Mouse (Mus musculus): ENCODE measurements around the gene Olfr1291-ps1. TPM values are rescaled to one million over a fixed set of nuclear protein-coding genes. Genes with fewer than 3 reads are reported as not detected.

Olfr1291-ps1 gene
- polyA plus RNA-seq, 1 experiment from 2014 or later: not detected

DNA sequence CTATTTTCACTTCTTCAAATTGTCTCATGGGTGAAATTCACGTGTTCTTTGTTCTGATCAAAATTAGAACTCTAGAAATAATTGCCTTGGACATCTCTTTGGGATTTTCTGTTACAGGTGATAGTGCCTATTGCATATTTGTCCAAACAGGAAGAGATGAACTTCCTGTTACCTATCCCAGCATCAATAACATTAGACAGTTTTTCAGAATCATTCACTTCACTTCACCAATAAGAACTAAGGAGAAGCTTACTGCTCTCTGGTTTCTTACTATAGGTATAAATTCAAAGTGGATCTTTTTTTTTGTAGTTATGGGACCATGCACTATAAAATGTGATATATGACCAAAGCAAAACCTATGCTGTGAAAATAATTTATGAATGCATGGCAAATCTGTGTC, 43.2 kb downstream of the Olfr1291-ps1 start, which contains the start of gene Olfr1294:
Gene Olfr1294, minus strand, starts transcription at position 101 of the 400 bp plus-strand sequence.
- Histone ChIP-seq H3K27me3 (ENCODE audit: insufficient read depth, low read length) (no peaks in the 10 kb centered on the region), H3K4me2 (no peak within 1 kb of the TSS), H3K4me3 (ENCODE audit: low read depth, low read length) (no peak within 1 kb of the TSS), H3K36me3 (ENCODE audit: insufficient read depth) (no peaks in the 10 kb centered on the region), H3K4me1 (ENCODE audit: insufficient read depth) (no peaks in the 10 kb centered on the region), H3K27ac (ENCODE audit: low read depth) (no peak within 1 kb of the TSS), H3K9ac (no peak within 1 kb of the TSS), H3K9me3 (ENCODE audit: low read depth, low read length) (no peaks in the 10 kb centered on the region)
- no peak for TF ChIP-seq CTCF (IDR thresholded peaks at IDR 0.05; ENCODE audit: low read depth)
- DNase-seq (no peak), ATAC-seq (ENCODE audit: insufficient read depth) (no peak)
- 45% methylated on average over 1 of the region's 1 CpGs for WGBS

Other genes with a start within 250 kb of the Olfr1291-ps1 start
- gene Olfr1276, start 242.7 kb upstream of the Olfr1291-ps1 start, polyA plus RNA-seq (2014; fragmentation: Nextera tagmentation; extraction: Ambion mirVana): not detected in 2 replicates
- not detected in 2 replicates for gene Olfr1277, start 223.1 kb upstream of the Olfr1291-ps1 start, polyA plus RNA-seq (2014; fragmentation: Nextera tagmentation; extraction: Ambion mirVana)
- not detected in 2 replicates for gene Olfr1278, start 207.0 kb upstream of the Olfr1291-ps1 start, polyA plus RNA-seq (2014; fragmentation: Nextera tagmentation; extraction: Ambion mirVana)
- not detected in 2 replicates for gene Olfr1279, start 196.5 kb upstream of the Olfr1291-ps1 start, polyA plus RNA-seq (2014; fragmentation: Nextera tagmentation; extraction: Ambion mirVana)
- gene Olfr1280, start 183.2 kb upstream of the Olfr1291-ps1 start, polyA plus RNA-seq (2014; fragmentation: Nextera tagmentation; extraction: Ambion mirVana): not detected in 2 replicates
- not detected in 2 replicates for gene Olfr1281, start 170.7 kb upstream of the Olfr1291-ps1 start, polyA plus RNA-seq (2014; fragmentation: Nextera tagmentation; extraction: Ambion mirVana)
- not detected in 2 replicates for gene Olfr1282, start 161.1 kb upstream of the Olfr1291-ps1 start, polyA plus RNA-seq (2014; fragmentation: Nextera tagmentation; extraction: Ambion mirVana)
- not detected in 2 replicates for gene Olfr1283, start 130.4 kb upstream of the Olfr1291-ps1 start, polyA plus RNA-seq (2014; fragmentation: Nextera tagmentation; extraction: Ambion mirVana)
- gene Olfr1284, start 121.7 kb upstream of the Olfr1291-ps1 start, polyA plus RNA-seq (2014; fragmentation: Nextera tagmentation; extraction: Ambion mirVana): not detected in 2 replicates
- not detected in 2 replicates for gene Olfr1286, start 74.1 kb upstream of the Olfr1291-ps1 start, polyA plus RNA-seq (2014; fragmentation: Nextera tagmentation; extraction: Ambion mirVana)
- not detected in 2 replicates for gene Olfr1287, start 48.0 kb upstream of the Olfr1291-ps1 start, polyA plus RNA-seq (2014; fragmentation: Nextera tagmentation; extraction: Ambion mirVana)
- not detected in 2 replicates for gene Olfr1288, start 23.1 kb upstream of the Olfr1291-ps1 start, polyA plus RNA-seq (2014; fragmentation: Nextera tagmentation; extraction: Ambion mirVana)
- gene Olfr1289, start 16.4 kb upstream of the Olfr1291-ps1 start, polyA plus RNA-seq (2014; fragmentation: Nextera tagmentation; extraction: Ambion mirVana): not detected in 2 replicates
- gene Olfr1290, start 3.4 kb upstream of the Olfr1291-ps1 start, polyA plus RNA-seq (2014; fragmentation: Nextera tagmentation; extraction: Ambion mirVana): not detected in 2 replicates
- gene Olfr1293-ps, start 28.0 kb downstream of the Olfr1291-ps1 start, polyA plus RNA-seq (2014; fragmentation: Nextera tagmentation; extraction: Ambion mirVana): not detected in 2 replicates
- not detected in 2 replicates for gene Olfr1294, start 43.1 kb downstream of the Olfr1291-ps1 start, polyA plus RNA-seq (2014; fragmentation: Nextera tagmentation; extraction: Ambion mirVana)
- not detected in 2 replicates for gene Olfr1295, start 72.5 kb downstream of the Olfr1291-ps1 start, polyA plus RNA-seq (2014; fragmentation: Nextera tagmentation; extraction: Ambion mirVana)
- not detected in 2 replicates for gene Olfr1297, start 129.3 kb downstream of the Olfr1291-ps1 start, polyA plus RNA-seq (2014; fragmentation: Nextera tagmentation; extraction: Ambion mirVana)
- gene Olfr1298, start 152.0 kb downstream of the Olfr1291-ps1 start, polyA plus RNA-seq (2014; fragmentation: Nextera tagmentation; extraction: Ambion mirVana): not detected in 2 replicates
- not detected in 2 replicates for gene Olfr1299, start 164.2 kb downstream of the Olfr1291-ps1 start, polyA plus RNA-seq (2014; fragmentation: Nextera tagmentation; extraction: Ambion mirVana)

Data from lung, embryonic 14.5 days (tissue).